Mouse (Mus musculus): Measurements from ENCODE around the gene Ggct. TPM values are rescaled to one million over a fixed set of nuclear protein-coding genes. Genes with fewer than 3 reads are reported as not detected.
"Not testable (repeated sequence)": the region's sequence is repeated elsewhere in the genome, so short reads cannot be mapped to it uniquely, and the experiment has no call there.

The Ggct gene
- polyA plus RNA-seq, 1 experiment: 4.2 TPM

- no peaks in the 10 kb centered on the region for H3K27me3 ChIP-seq (ENCODE audit: control insufficient read depth, insufficient read depth, insufficient read length)
- H3ac ChIP-seq (ENCODE audit: control insufficient read depth, insufficient read length): no peak overlapping the region
- H3K4me3 ChIP-seq: no peak overlapping the region
- no peaks in the 10 kb centered on the region for H3K36me3 ChIP-seq (ENCODE audit: control insufficient read depth, insufficient read depth)
- H3K4me2 ChIP-seq (ENCODE audit: low read depth): no peak overlapping the region
- no peak for TF ChIP-seq POLR2A (IDR thresholded peaks at IDR 0.05; ENCODE audit: insufficient read length, low read depth)
- no peak for TF ChIP-seq USF1 (IDR thresholded peaks at IDR 0.05; ENCODE audit: low read depth)
- TF ChIP-seq E2F4 (IDR thresholded peaks at IDR 0.05; ENCODE audit: insufficient read depth): no peak
- TF ChIP-seq MYOG (IDR thresholded peaks at IDR 0.05; ENCODE audit: control insufficient read depth in 1 of 3, insufficient read depth in 1 of 3, insufficient read length in 2 of 3, low read depth in 2 of 3): no peak
- no peaks in the 10 kb centered on the region for H3K79me2 ChIP-seq (ENCODE audit: control insufficient read depth, insufficient read depth)
Measured at GRCm38 (mm10) chr6:54954659-54955414, 37.9 kb downstream of the Ggct start.

DNA sequence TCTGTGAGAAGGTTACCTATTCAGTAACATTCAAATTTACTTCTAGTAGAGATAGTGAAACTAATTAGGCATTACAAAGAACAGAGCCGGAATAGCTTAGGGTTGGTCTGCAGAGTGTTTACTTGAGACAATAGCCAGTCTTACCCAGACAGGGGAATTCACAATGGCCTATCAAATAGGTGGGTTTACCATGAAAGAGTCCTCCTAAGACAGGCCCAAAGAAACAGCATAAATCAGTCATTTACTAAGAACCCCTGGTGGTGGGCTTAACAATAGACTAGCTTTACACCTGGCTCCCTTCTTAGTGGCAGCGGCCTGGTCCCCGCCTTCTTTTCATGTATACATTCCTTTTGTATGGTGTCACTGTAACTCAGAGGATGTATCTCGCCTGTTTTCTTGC lies 39.4 kb downstream of the Ggct start:
- not testable (repeated sequence) for H3K79me2 ChIP-seq (ENCODE audit: control insufficient read depth, insufficient read depth); H3ac ChIP-seq (ENCODE audit: control insufficient read depth, insufficient read length); H3K4me2 ChIP-seq (ENCODE audit: low read depth); H3K4me3 ChIP-seq; H3K27me3 ChIP-seq (ENCODE audit: control insufficient read depth, insufficient read depth, insufficient read length); H3K36me3 ChIP-seq (ENCODE audit: control insufficient read depth, insufficient read depth)

DNA sequence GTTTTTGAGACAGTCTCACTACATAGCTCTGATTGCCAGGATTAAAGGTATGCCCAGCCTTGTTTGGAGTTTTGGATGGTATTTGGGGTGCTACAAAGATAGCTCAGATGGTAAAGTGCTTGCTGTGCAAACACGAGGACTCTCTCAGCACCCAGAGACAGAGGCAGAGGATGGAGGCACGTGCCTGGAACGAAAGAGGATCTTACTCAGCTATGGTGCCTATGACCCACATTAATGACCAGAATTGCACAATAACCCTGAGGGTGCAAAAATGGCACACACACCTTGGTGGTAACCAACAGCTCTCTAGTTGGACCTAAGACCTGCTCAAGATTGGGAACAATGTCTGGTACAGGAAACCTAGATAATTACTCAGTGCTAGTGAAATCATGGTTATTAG lies 40.2 kb downstream of the Ggct start:
- Histone ChIP-seq H3ac (ENCODE audit: control insufficient read depth, insufficient read length) (no peak overlapping the region), H3K36me3 (ENCODE audit: control insufficient read depth, insufficient read depth) (no peaks in the 10 kb centered on the region), H3K27me3 (ENCODE audit: control insufficient read depth, insufficient read depth, insufficient read length) (no peaks in the 10 kb centered on the region), H3K4me2 (ENCODE audit: low read depth) (no peak overlapping the region), H3K4me3 (no peak overlapping the region), H3K79me2 (ENCODE audit: control insufficient read depth, insufficient read depth) (no peaks in the 10 kb centered on the region)
- TF ChIP-seq POLR2AphosphoS2 (IDR thresholded peaks at IDR 0.05; ENCODE audit: insufficient read length, low read depth) (no peak), TCF3 (IDR thresholded peaks at IDR 0.05; ENCODE audit: insufficient read length, low read depth) (no peak), TCF12 (IDR thresholded peaks at IDR 0.05; ENCODE audit: insufficient read depth, poor library complexity, severe bottlenecking) (no peak), POLR2A (IDR thresholded peaks at IDR 0.05; ENCODE audit: insufficient read length, low read depth) (no peak), SRF (IDR thresholded peaks at IDR 0.05; ENCODE audit: control insufficient read depth, insufficient read length, low read depth) (no peak), MYOD1 (IDR thresholded peaks at IDR 0.05; ENCODE audit: control insufficient read depth in 1 of 3, insufficient read length in 2 of 3, low read depth in 2 of 3) (no peak), REST (IDR thresholded peaks at IDR 0.05; ENCODE audit: insufficient read depth, insufficient read length) (no peak), CEBPB (IDR thresholded peaks at IDR 0.05; ENCODE audit: insufficient read depth, poor library complexity, severe bottlenecking) (no peak), MAX (IDR thresholded peaks at IDR 0.05; ENCODE audit: low read depth) (no peak), MYOG (IDR thresholded peaks at IDR 0.05; ENCODE audit: control insufficient read depth in 1 of 3, insufficient read depth in 1 of 3, insufficient read length in 2 of 3, low read depth in 2 of 3) (no peak), USF1 (IDR thresholded peaks at IDR 0.05; ENCODE audit: low read depth) (no peak), E2F4 (IDR thresholded peaks at IDR 0.05; ENCODE audit: insufficient read depth) (no peak)

DNA sequence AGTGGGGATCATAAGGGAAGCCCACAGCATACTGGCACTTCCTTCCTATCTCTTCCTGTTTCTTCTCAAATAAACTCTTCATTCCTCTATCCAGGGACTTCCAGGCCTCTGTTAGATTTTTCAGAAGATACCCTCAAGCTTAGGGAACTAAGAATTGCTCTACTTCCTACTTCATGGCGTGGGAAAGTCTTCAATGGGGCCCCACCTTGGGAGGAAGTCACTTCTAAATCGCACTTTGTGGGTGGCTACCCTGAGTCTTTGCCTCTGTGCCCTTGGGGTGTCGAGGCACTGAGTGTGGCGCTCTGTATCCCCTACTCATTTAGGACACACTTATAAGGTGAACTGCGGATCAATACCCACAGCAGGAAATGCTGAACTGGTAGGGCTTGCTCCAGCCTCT lies 44.1 kb downstream of the Ggct start:
- Histone ChIP-seq H3ac (ENCODE audit: control insufficient read depth, insufficient read length) (no peak overlapping the region), H3K79me2 (ENCODE audit: control insufficient read depth, insufficient read depth) (no peaks in the 10 kb centered on the region), H3K4me2 (ENCODE audit: low read depth) (no peak overlapping the region), H3K4me3 (no peak overlapping the region), H3K27me3 (ENCODE audit: control insufficient read depth, insufficient read depth, insufficient read length) (no peaks in the 10 kb centered on the region), H3K36me3 (ENCODE audit: control insufficient read depth, insufficient read depth) (no peaks in the 10 kb centered on the region)
- no peak for TF ChIP-seq SRF (IDR thresholded peaks at IDR 0.05; ENCODE audit: control insufficient read depth, insufficient read length, low read depth)
- no peak for TF ChIP-seq REST (IDR thresholded peaks at IDR 0.05; ENCODE audit: insufficient read depth, insufficient read length)
- TF ChIP-seq USF1 (IDR thresholded peaks at IDR 0.05; ENCODE audit: low read depth): no peak
- no peak for TF ChIP-seq MYOD1 (IDR thresholded peaks at IDR 0.05; ENCODE audit: control insufficient read depth in 1 of 3, insufficient read length in 2 of 3, low read depth in 2 of 3)
- TF ChIP-seq MYOG (IDR thresholded peaks at IDR 0.05; ENCODE audit: control insufficient read depth in 1 of 3, insufficient read depth in 1 of 3, insufficient read length in 2 of 3, low read depth in 2 of 3): no peak
- TF ChIP-seq TCF12 (IDR thresholded peaks at IDR 0.05; ENCODE audit: insufficient read depth, poor library complexity, severe bottlenecking): no peak
- no peak for TF ChIP-seq POLR2A (IDR thresholded peaks at IDR 0.05; ENCODE audit: insufficient read length, low read depth)
- no peak for TF ChIP-seq CEBPB (IDR thresholded peaks at IDR 0.05; ENCODE audit: insufficient read depth, poor library complexity, severe bottlenecking)
- TF ChIP-seq TCF3 (IDR thresholded peaks at IDR 0.05; ENCODE audit: insufficient read length, low read depth): no peak
- no peak for TF ChIP-seq E2F4 (IDR thresholded peaks at IDR 0.05; ENCODE audit: insufficient read depth)
- no peak for TF ChIP-seq POLR2AphosphoS2 (IDR thresholded peaks at IDR 0.05; ENCODE audit: insufficient read length, low read depth)
- TF ChIP-seq MAX (IDR thresholded peaks at IDR 0.05; ENCODE audit: low read depth): no peak

- Histone ChIP-seq H3ac (ENCODE audit: control insufficient read depth, insufficient read length) (no peak overlapping the region), H3K79me2 (ENCODE audit: control insufficient read depth, insufficient read depth) (no peaks in the 10 kb centered on the region), H3K4me2 (ENCODE audit: low read depth) (no peak overlapping the region), H3K36me3 (ENCODE audit: control insufficient read depth, insufficient read depth) (no peaks in the 10 kb centered on the region), H3K4me3 (no peak overlapping the region), H3K27me3 (ENCODE audit: control insufficient read depth, insufficient read depth, insufficient read length) (no peaks in the 10 kb centered on the region)
- TF ChIP-seq E2F4 (IDR thresholded peaks at IDR 0.05; ENCODE audit: insufficient read depth): no peak
- no peak for TF ChIP-seq SRF (IDR thresholded peaks at IDR 0.05; ENCODE audit: control insufficient read depth, insufficient read length, low read depth)
- TF ChIP-seq MAX (IDR thresholded peaks at IDR 0.05; ENCODE audit: low read depth): no peak
- no peak for TF ChIP-seq USF1 (IDR thresholded peaks at IDR 0.05; ENCODE audit: low read depth)
- no peak for TF ChIP-seq REST (IDR thresholded peaks at IDR 0.05; ENCODE audit: insufficient read depth, insufficient read length)
- TF ChIP-seq TCF12 (IDR thresholded peaks at IDR 0.05; ENCODE audit: insufficient read depth, poor library complexity, severe bottlenecking): no peak
- TF ChIP-seq POLR2AphosphoS2 (IDR thresholded peaks at IDR 0.05; ENCODE audit: insufficient read length, low read depth): no peak
- no peak for TF ChIP-seq MYOD1 (IDR thresholded peaks at IDR 0.05; ENCODE audit: control insufficient read depth in 1 of 3, insufficient read length in 2 of 3, low read depth in 2 of 3)
- TF ChIP-seq POLR2A (IDR thresholded peaks at IDR 0.05; ENCODE audit: insufficient read length, low read depth): no peak
- no peak for TF ChIP-seq CEBPB (IDR thresholded peaks at IDR 0.05; ENCODE audit: insufficient read depth, poor library complexity, severe bottlenecking)
- no peak for TF ChIP-seq TCF3 (IDR thresholded peaks at IDR 0.05; ENCODE audit: insufficient read length, low read depth)
- no peak for TF ChIP-seq MYOG (IDR thresholded peaks at IDR 0.05; ENCODE audit: control insufficient read depth in 1 of 3, insufficient read depth in 1 of 3, insufficient read length in 2 of 3, low read depth in 2 of 3)
Measured at GRCm38 (mm10) chr6:54946241-54946953, 46.4 kb downstream of the Ggct start.

All from myocyte (in vitro differentiated cells).